Mouse (Mus musculus): ENCODE results near the gene Olfr792.

Gene Olfr792

GRCm38 (mm10) chr10:129538862-129539261, at the start of gene Olfr792:
Gene Olfr792, plus strand, starts transcription at chr10:129539162.
- DNase-seq (ENCODE audit: inconsistent age in 2 of 2, low spot score in 1 of 2), result no peak

DNA sequence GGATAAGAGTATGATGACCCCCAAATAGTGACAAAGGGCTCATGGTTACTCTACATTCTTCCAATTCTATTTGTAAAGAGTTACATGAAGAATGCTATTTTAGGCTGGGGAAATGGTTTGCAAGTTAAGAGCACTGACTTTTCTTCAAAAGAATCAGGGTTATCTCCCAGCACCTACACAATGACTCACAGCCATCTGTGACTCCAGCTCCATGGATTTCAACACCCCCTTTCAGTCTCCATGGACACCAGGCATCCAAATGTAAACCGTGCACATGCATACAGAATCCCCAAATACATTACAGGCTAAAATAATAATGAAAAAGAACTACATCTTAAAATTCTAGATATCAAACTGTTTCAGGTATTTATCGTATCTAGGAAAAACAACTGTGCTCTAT, 48.9 kb upstream of the Olfr792 start:
- no peak for DNase-seq (ENCODE audit: inconsistent age in 2 of 2, low spot score in 1 of 2)

DNA sequence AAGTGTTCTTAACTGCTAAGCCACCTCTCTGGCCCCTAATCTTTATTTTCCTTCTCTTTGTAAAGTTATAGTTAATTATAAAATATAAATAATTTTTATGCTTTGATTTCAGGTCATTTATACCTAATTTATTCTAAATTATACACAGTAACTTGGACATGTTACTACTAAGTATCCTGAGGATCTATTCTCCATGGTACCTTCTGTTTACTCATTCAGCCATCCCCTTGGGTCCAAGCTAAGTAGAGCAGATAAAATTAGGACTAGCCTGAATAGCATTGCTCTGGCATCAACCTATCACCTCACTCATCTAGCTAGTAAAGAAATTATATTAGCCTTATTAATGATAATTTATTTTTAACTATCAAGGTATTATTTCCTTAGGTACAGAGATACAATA, 40.8 kb upstream of the Olfr792 start, which contains the start of gene Olfr790:
Olfr790 (plus strand) TSS at position 301 of the 400 bp plus-strand sequence.
- no peak for DNase-seq (ENCODE audit: inconsistent age in 2 of 2, low spot score in 1 of 2)

DNA sequence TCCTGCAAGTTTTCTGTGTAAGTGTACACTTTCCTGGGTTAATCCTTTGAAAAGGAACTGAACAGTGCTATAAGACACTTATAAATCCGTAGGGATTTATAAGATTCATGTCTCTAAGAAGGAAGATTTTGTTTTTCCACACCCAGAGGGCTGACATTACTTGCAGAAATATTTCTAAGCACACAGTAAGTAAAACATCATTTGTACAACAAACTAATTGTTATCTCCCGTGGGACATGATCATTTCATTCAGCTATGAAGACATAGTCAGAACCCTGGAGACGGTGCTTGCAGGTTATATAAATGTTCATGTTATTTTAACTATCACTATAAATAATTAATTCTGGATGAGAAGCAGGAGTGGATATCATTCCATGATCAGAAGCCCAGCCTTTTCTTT, 17.5 kb upstream of the Olfr792 start, which contains the start of gene Olfr791:
Olfr791 (plus strand) TSS at position 301 of the 400 bp plus-strand sequence.
- DNase-seq (ENCODE audit: inconsistent age in 2 of 2, low spot score in 1 of 2), result no peak

DNA sequence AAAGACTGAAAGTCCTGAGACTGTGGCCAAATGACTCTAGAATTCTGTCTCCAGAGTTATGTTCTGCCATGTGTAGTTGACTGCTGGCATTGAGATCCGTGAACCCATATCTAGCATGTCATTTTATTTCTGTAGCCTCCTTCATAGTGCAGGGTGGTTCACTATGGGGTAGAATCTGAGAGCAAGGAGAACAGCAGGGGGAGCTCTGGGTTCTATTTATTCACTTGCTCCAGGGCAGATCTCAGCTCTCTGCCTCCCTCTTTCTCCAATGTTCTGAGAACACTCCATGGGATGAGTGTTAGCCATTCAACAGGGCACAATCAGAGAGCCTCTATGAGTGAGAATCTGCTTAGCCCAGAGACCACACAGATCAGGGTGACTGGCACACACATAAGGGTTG, 10.4 kb downstream of the Olfr792 start:
- peak in 1 of 2 experiments; percentile 25 for DNase-seq (ENCODE audit: inconsistent age in 2 of 2, low spot score in 1 of 2)

DNA sequence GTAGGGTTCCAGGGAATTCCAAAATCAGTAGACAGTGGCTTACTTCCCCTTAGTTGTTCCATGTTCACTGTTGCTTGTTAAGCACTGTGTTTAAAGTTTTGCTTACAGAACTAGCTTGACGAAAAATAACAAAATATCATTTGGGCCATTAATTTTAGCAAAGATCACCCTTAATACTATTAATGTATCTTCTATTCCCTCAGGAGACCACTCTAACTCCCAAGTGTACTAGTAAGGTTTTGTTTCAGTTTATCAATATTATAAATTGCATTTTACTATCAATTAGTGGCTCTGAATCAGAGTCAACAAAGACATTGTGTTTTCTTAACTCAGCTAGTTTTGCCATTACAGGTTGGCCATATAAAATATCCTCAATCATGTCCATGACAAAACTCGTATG, 28.4 kb downstream of the Olfr792 start, which contains the start of gene Olfr794:
Olfr794 (plus strand) TSS at position 301 of the 400 bp plus-strand sequence.
- no peak for DNase-seq (ENCODE audit: inconsistent age in 2 of 2, low spot score in 1 of 2)

DNA sequence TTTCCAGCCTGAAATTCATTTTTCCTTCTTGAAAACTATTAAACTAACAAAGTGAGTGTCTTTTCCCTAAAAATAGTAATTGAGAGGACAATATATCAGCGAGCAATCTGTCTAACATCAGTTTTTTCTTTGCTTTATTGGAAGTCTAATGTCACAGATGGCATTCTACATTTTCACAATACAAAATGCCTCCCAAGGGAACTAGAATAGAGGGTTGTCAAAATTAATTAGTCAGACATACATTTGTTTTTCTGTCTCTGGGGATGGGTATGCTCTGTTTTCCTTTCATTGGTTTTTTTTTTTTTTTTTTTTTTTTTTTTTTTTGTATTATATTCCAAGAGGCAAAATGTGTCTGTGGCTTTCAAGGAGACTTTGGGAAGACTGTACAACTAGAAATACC, 38.1 kb downstream of the Olfr792 start:
- no peak for DNase-seq (ENCODE audit: inconsistent age in 2 of 2, low spot score in 1 of 2)
